Mouse (Mus musculus): ENCODE results near the gene Myo1e.

Gene Myo1e

GRCm38 (mm10) chr9:70281407-70281806 is 74.3 kb downstream of the Myo1e start:
- in situ Hi-C loops (cut with MseI, MboI), result no loop called here

GRCm38 (mm10) chr9:70282107-70282506 is 75.0 kb downstream of the Myo1e start:
- in situ Hi-C loops (cut with MseI, MboI), result no loop called here

- in situ Hi-C loops (cut with MseI, MboI), result no loop called here
These were observed 76.0 kb downstream of the Myo1e start for GRCm38 (mm10) chr9:70283151-70283550.

GRCm38 (mm10) chr9:70284584-70285140 is 77.5 kb downstream of the Myo1e start:
- in situ Hi-C loops (cut with MseI, MboI), result no loop called here

GRCm38 (mm10) chr9:70290785-70291184 is 83.6 kb downstream of the Myo1e start:
- in situ Hi-C loops (cut with MseI, MboI), result no loop called here

GRCm38 (mm10) chr9:70296916-70297315 is 89.8 kb downstream of the Myo1e start:
- in situ Hi-C loops (cut with MseI, MboI), result no loop called here

GRCm38 (mm10) chr9:70298221-70298620 is 91.1 kb downstream of the Myo1e start:
- in situ Hi-C loops (cut with MseI, MboI), result no loop called here

GRCm38 (mm10) chr9:70300705-70301104 is 93.6 kb downstream of the Myo1e start:
- in situ Hi-C loops (cut with MseI, MboI), result loop anchor here in 1 of 2 experiments (10.0 kb wide), 1 partner anchor 96 kb away; the partner anchor contains the start of gene Myo1e

- in situ Hi-C loops (cut with MseI, MboI), result loop anchor here in 1 of 2 experiments (10.0 kb wide), 1 partner anchor 97 kb away; the partner anchor contains the start of gene Myo1e
These were observed 94.4 kb downstream of the Myo1e start for GRCm38 (mm10) chr9:70301598-70301997.

- in situ Hi-C loops (cut with MseI, MboI), result loop anchor here in 1 of 2 experiments (10.0 kb wide), 1 partner anchor 100 kb away; the partner anchor contains the start of gene Myo1e
These were observed 97.8 kb downstream of the Myo1e start for GRCm38 (mm10) chr9:70304901-70305300.

- in situ Hi-C loops (cut with MseI, MboI), result no loop called here
These were observed 102.9 kb downstream of the Myo1e start for GRCm38 (mm10) chr9:70310046-70310445.

- in situ Hi-C loops (cut with MseI, MboI), result no loop called here
These were observed 106.9 kb downstream of the Myo1e start for GRCm38 (mm10) chr9:70314019-70314418.

GRCm38 (mm10) chr9:70315130-70315529 is 108.0 kb downstream of the Myo1e start:
- in situ Hi-C loops (cut with MseI, MboI), result loop anchor here in 1 of 2 experiments (5.0 kb wide), 1 partner anchor 108 kb away; the partner anchor contains the start of gene Myo1e

- in situ Hi-C loops (cut with MseI, MboI), result loop anchor here in 1 of 2 experiments (5.0 kb wide), 1 partner anchor 111 kb away; the partner anchor contains the start of gene Myo1e
These were observed 111.5 kb downstream of the Myo1e start for GRCm38 (mm10) chr9:70318601-70319000.

GRCm38 (mm10) chr9:70324336-70324735 is 117.2 kb downstream of the Myo1e start:
- in situ Hi-C loops (cut with MseI, MboI), result no loop called here

- in situ Hi-C loops (cut with MseI, MboI), result no loop called here
These were observed 118.9 kb downstream of the Myo1e start for GRCm38 (mm10) chr9:70325880-70326595.

GRCm38 (mm10) chr9:70328193-70328841 is 121.2 kb downstream of the Myo1e start:
- in situ Hi-C loops (cut with MseI, MboI), result no loop called here

- in situ Hi-C loops (cut with MseI, MboI), result no loop called here
These were observed 124.7 kb downstream of the Myo1e start for GRCm38 (mm10) chr9:70331727-70332335.

GRCm38 (mm10) chr9:70338391-70338790 is 131.2 kb downstream of the Myo1e start:
- in situ Hi-C loops (cut with MseI, MboI), result no loop called here

GRCm38 (mm10) chr9:70338894-70339293 is 131.7 kb downstream of the Myo1e start:
- in situ Hi-C loops (cut with MseI, MboI), result no loop called here

- in situ Hi-C loops (cut with MseI, MboI), result no loop called here
These were observed 142.1 kb downstream of the Myo1e start for GRCm38 (mm10) chr9:70349274-70349673.
